Mouse (Mus musculus) forebrain, embryonic 14.5 days (tissue): ENCODE measurements around the gene Slfn8. TPM values are rescaled to one million over a fixed set of nuclear protein-coding genes. Genes with fewer than 3 reads are reported as not detected.

Experiments used
- ATAC-seq: fragments of 200-750 bp; cut with Nextera tagmentation; 2 replicates; pipeline ENCODE4 v1.8.0; 2017; ENCODE audit warnings: mild to moderate bottlenecking, moderate library complexity
- DNase-seq: peaks from one replicate; pipeline ENCODE4 v3.0.0-alpha.2; 2015; ENCODE audit warnings: low spot score
- H3K27ac ChIP-seq: fragments of 300-500 bp; sonication (generic); 2 replicates; pipeline ENCODE4 v1.5.1; 2014; ENCODE audit warnings: low read depth, mild to moderate bottlenecking, control low read depth, low read length, moderate library complexity
- H3K27me3 ChIP-seq: fragments of 300-500 bp; sonication (generic); replicated peaks from 2 replicates; pipeline ENCODE4 v1.6.1; 2014; ENCODE audit warnings: low read length, control low read depth, mixed read lengths; ENCODE audit not compliant: control insufficient read depth, insufficient read depth
- H3K36me3 ChIP-seq: fragments of 300-500 bp; sonication (generic); 2 replicates; pipeline ENCODE4 v1.6.1; 2014; ENCODE audit warnings: low read length, control low read depth; ENCODE audit not compliant: control insufficient read depth, insufficient read depth
- H3K4me1 ChIP-seq: fragments of 300-500 bp; sonication (generic); 2 replicates; pipeline ENCODE4 v1.6.1; 2014; ENCODE audit warnings: antibody characterized with exemption, low read length, control low read depth; ENCODE audit not compliant: control insufficient read depth, insufficient read depth
- H3K4me2 ChIP-seq: fragments of 300-500 bp; sonication (generic); 2 replicates; pipeline ENCODE4 v1.6.1; 2014; ENCODE audit warnings: mild to moderate bottlenecking, control low read depth, low read length
- H3K4me3 ChIP-seq: fragments of 300-500 bp; sonication (generic); 2 replicates; pipeline ENCODE4 v1.5.1; 2014; ENCODE audit warnings: low read depth, low read length, control low read depth
- H3K9ac ChIP-seq: fragments of 300-500 bp; sonication (generic); 2 replicates; pipeline ENCODE4 v1.6.1; 2014; ENCODE audit warnings: mild to moderate bottlenecking, low read length, control low read depth, moderate library complexity
- H3K9me3 ChIP-seq: fragments of 300-500 bp; sonication (generic); replicated peaks from 2 replicates; pipeline ENCODE4 v1.6.1; 2016; ENCODE audit warnings: low read length, control low read depth, mixed read lengths; ENCODE audit not compliant: control insufficient read depth
- WGBS: fragments of 180-500 bp; shearing (Covaris S2); extraction: QIAGEN DNeasy Blood & Tissue Kit; methylation state at CpG from one replicate; pipeline ENCODE4 v1.1.7; 2014; 5-methylcytosine and 5-hydroxymethylcytosine counted together
- microRNA-seq: library from miRNA; unstranded; fragments of <30 nt; microRNA quantifications from one replicate; pipeline ENCODE4, GENCODE M21; 2016
- polyA plus RNA-seq: library from polyadenylated mRNA; unstranded; fragments of >200 nt; fragmentation: Nextera tagmentation; extraction: Ambion mirVana; gene quantifications from 2 replicates; pipeline ENCODE4 v1.2.1, GENCODE M21; 2014

Slfn8 gene
- polyA plus RNA-seq, 1 experiment from 2014 or later, result 0.13 TPM

DNA sequence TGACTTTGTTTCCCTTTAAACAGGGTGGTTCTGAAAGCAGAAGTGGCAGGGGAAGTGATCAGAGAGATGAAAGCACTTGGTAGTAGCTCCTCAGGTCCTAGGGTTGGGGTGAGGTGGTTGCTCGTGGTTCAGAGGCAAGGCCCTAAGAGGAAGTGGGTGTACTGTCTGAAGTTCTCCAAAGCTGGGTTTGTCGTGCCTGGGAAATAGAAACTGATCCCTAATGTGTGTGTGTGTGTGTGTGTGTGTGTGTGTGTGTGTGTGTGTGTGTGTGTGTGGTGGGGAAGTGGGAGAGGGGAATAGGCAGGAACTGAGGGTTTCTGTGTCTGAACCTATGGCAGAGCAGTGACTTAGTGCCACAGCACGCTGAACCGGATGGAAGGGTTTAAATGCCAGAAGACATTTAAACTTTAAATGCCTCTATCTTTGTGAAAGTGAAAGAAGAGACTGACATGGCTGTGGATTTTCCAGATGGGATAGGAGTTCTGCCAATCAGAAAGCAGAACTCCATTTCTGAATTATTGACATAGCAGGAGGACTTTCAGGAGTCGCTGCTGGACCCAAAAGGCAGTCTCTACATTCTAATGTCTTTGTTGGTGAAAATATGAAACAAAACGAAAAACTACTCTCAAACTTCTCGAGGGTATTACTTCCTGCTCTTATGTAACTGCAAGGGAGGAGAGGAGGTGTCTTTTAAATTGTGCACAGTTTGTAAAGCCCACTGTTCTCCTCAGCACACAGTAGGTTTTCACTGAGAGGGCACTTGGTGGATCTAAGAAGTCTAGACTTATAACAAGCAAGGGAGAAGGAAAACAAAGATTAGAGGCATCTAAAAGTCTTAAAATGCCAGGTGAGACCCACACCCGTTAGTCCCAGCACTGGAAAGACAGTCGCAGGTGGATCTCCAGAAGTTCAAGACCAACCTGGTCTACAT is 67.7 kb downstream of the Slfn8 start:
- Histone ChIP-seq H3K4me1 (no peaks in the 10 kb centered on the region), H3K27me3 (peaks cover 36% of the 10 kb centered on the region), H3K4me3 (no peak overlapping the region), H3K27ac (no peak overlapping the region), H3K9ac (no peak overlapping the region), H3K36me3 (no peaks in the 10 kb centered on the region), H3K4me2 (no peak overlapping the region), H3K9me3 (no peaks in the 10 kb centered on the region)
- ATAC-seq (no peak), DNase-seq (no peak)
- 70% methylated on average over 9 of the region's 9 CpGs for WGBS

Small RNA genes lying within 50 kb of the gene (microRNA-seq; reads per million reads assigned to microRNA genes)
- gene Gm27598, result not detected
- not detected for gene Mir7679

Other genes with a start within 250 kb of the Slfn8 start
- gene Lig3, start 239.7 kb downstream of the Slfn8 start, polyA plus RNA-seq, result 32.4 and 36.2 TPM in 2 replicates
- gene Rffl, start 149.6 kb downstream of the Slfn8 start, polyA plus RNA-seq, result 8.4 and 9.8 TPM in 2 replicates
- 14.2 and 16.8 TPM in 2 replicates for gene Rad51d, start 130.2 kb downstream of the Slfn8 start, polyA plus RNA-seq
- gene Fndc8, start 128.7 kb downstream of the Slfn8 start, polyA plus RNA-seq, result 0.18 and 0.48 TPM in 2 replicates
- gene Nle1, start 112.4 kb downstream of the Slfn8 start, polyA plus RNA-seq, result 23.4 and 25.7 TPM in 2 replicates
- gene Unc45b, start 110.3 kb downstream of the Slfn8 start, polyA plus RNA-seq, result 0.38 and 1.1 TPM in 2 replicates
- gene Slfn5, start 69.5 kb downstream of the Slfn8 start, polyA plus RNA-seq, result 0.41 and 0.52 TPM in 2 replicates
- 5.1 and 5.9 TPM in 2 replicates for gene Slfn9, start 29.0 kb downstream of the Slfn8 start, polyA plus RNA-seq
- 1.1 and 1.4 TPM in 2 replicates for gene Slfn2, start 44.3 kb upstream of the Slfn8 start, polyA plus RNA-seq
- gene Slfn1, start 96.0 kb upstream of the Slfn8 start, polyA plus RNA-seq, result not detected in 2 replicates
- not detected in 2 replicates for gene Slfn4, start 154.4 kb upstream of the Slfn8 start, polyA plus RNA-seq
- gene Slfn3, start 170.5 kb upstream of the Slfn8 start, polyA plus RNA-seq, result 0.25 and 0.28 TPM in 2 replicates